In the genomic region with DNA sequence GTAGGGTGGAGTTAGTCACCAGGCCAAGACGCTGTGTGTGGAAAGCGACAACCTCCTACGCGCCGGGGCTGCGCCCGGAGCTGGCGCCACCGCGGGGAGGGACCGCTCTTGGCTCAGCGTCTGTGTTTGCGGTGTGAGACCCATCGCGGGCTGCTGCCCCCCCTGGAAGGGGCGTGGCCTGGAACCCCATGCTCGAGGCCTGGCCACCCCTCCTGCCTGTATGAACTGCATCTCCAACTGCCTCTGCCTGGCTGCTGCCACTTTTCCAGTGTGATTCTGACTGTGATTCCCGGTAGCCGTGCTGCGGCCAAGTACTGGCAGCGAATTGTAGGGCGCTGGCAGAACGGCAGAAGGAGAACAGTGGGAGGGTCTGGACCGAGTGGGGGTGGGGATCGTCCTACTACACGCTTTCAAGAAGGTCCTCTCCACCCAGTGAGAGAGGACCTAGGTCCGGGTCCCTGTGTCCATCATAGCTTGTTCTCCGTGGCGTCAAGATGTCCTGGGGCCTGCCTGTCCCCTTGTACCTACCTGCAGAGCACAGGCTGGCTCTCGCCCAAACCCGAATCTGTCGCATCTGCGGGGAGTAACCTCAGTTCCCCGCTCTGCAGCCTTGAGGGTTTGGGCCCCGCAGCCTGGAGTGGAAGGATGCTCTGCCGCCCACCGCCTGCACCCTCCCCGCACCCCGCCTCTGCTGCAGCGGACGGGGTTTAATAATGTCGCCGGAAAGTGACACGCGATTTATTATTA, we compare ENCODE assay signal across 8 mouse cellular contexts. TPM values are rescaled to one million over a fixed set of nuclear protein-coding genes. Genes with fewer than 3 reads are reported as not detected.
DNase-seq lines count a peak whose midpoint lies in the region; ATAC-seq lines count a peak whose summit lies in the region.

No protein-coding gene starts in this region.

- peaks cover 40% of the 10 kb centered on the region for H3K4me1 ChIP-seq in hindbrain, embryonic 15.5 days (replicated peaks)
- peaks cover 29% of the 10 kb centered on the region for H3K4me1 ChIP-seq in limb, embryonic 11.5 days (ENCODE audit: control insufficient read depth, insufficient read depth, low read length)
- peaks cover 40% of the 10 kb centered on the region for H3K4me1 ChIP-seq in midbrain, embryonic 12.5 days
- peaks cover 56% of the 10 kb centered on the region for H3K4me1 ChIP-seq in stomach, embryonic 15.5 days

- no peaks in the 10 kb centered on the region for H3K36me3 ChIP-seq in hindbrain, embryonic 15.5 days
- no peaks in the 10 kb centered on the region for H3K36me3 ChIP-seq in limb, embryonic 11.5 days (ENCODE audit: control insufficient read depth, insufficient read depth, low read length)
- H3K36me3 ChIP-seq in midbrain, embryonic 12.5 days = no peaks in the 10 kb centered on the region
- H3K36me3 ChIP-seq in stomach, embryonic 15.5 days = no peaks in the 10 kb centered on the region

- H3K4me3 ChIP-seq in hindbrain, embryonic 15.5 days = peak overlapping the region; percentile 22
- H3K4me3 ChIP-seq in limb, embryonic 11.5 days (ENCODE audit: low read depth, low read length) = peak overlapping the region; percentile 28
- peak overlapping the region; percentile 35 for H3K4me3 ChIP-seq in midbrain, embryonic 12.5 days
- peak overlapping the region; percentile 31 for H3K4me3 ChIP-seq in stomach, embryonic 15.5 days (replicated peaks)

- H3K27ac ChIP-seq in hindbrain, embryonic 15.5 days (replicated peaks) = no peak overlapping the region
- no peak overlapping the region; the same call in 1 of the 2 replicates for H3K27ac ChIP-seq in limb, embryonic 11.5 days (replicated peaks; ENCODE audit: low read depth, low read length)
- no peak overlapping the region for H3K27ac ChIP-seq in midbrain, embryonic 12.5 days (replicated peaks)
- H3K27ac ChIP-seq in stomach, embryonic 15.5 days = no peak overlapping the region

- under 1% methylated on average over 45 of the region's 45 CpGs for WGBS in hindbrain, embryonic 15.5 days
- WGBS in limb, embryonic 11.5 days = under 1% methylated on average over 45 of the region's 45 CpGs
- WGBS in midbrain, embryonic 12.5 days = under 1% methylated on average over 45 of the region's 45 CpGs
- 2% methylated on average over 45 of the region's 45 CpGs for WGBS in stomach, embryonic 15.5 days

- H3K27me3 ChIP-seq in hindbrain, embryonic 15.5 days = peaks cover 88% of the 10 kb centered on the region
- H3K27me3 ChIP-seq in limb, embryonic 11.5 days (ENCODE audit: control insufficient read depth, insufficient read depth, low read length) = peaks cover 60% of the 10 kb centered on the region
- H3K27me3 ChIP-seq in midbrain, embryonic 12.5 days = peaks cover 94% of the 10 kb centered on the region
- peaks cover 67% of the 10 kb centered on the region for H3K27me3 ChIP-seq in stomach, embryonic 15.5 days (replicated peaks)

- ATAC-seq in hindbrain, embryonic 15.5 days (ENCODE audit: low FRiP score, low read depth) = peak; percentile 20; the same call in 1 of the 2 replicates
- ATAC-seq in limb, embryonic 11.5 days (ENCODE audit: insufficient number of reproducible peaks, low FRiP score, low TSS enrichment, low read depth) = no peak
- ATAC-seq in midbrain, embryonic 12.5 days (ENCODE audit: low FRiP score, low read depth) = no peak; the same call in 1 of the 2 replicates
- peak; percentile 21; the same call in 1 of the 2 replicates for ATAC-seq in stomach, embryonic 15.5 days (ENCODE audit: insufficient read depth, low FRiP score, low read depth)

- peak; percentile 35 for DNase-seq in layer of hippocampus, adult 11-12 months (ENCODE audit: low spot score)
- DNase-seq in layer of hippocampus, adult 9-11 months = no peak
- DNase-seq in cerebellum, adult 9-10 months = peak; percentile 84
- peak; percentile 44 to 59 for DNase-seq in gastrocnemius, adult 8-10 months (ENCODE audit: low spot score in 2 of 2)
- peak; percentile 72 for DNase-seq in limb, embryonic 11.5 days (ENCODE audit: low spot score)

- H3K4me2 ChIP-seq in hindbrain, embryonic 15.5 days = peak overlapping the region; percentile 55
- H3K4me2 ChIP-seq in limb, embryonic 11.5 days (ENCODE audit: low read depth, severe bottlenecking) = peak overlapping the region; percentile 42
- peak overlapping the region; percentile 50 for H3K4me2 ChIP-seq in midbrain, embryonic 12.5 days (replicated peaks)
- H3K4me2 ChIP-seq in stomach, embryonic 15.5 days = peak overlapping the region; percentile 65

- no peak overlapping the region; the same call in 1 of the 2 replicates for H3K9ac ChIP-seq in hindbrain, embryonic 15.5 days
- peak overlapping the region; percentile 13; the same call in 1 of the 2 replicates for H3K9ac ChIP-seq in limb, embryonic 11.5 days (ENCODE audit: low read length)
- peak overlapping the region; percentile 31; the same call in 1 of the 2 replicates for H3K9ac ChIP-seq in midbrain, embryonic 12.5 days (replicated peaks)
- peak overlapping the region; percentile 13; the same call in 1 of the 2 replicates for H3K9ac ChIP-seq in stomach, embryonic 15.5 days

- no peaks in the 10 kb centered on the region for H3K9me3 ChIP-seq in hindbrain, embryonic 15.5 days
- no peaks in the 10 kb centered on the region for H3K9me3 ChIP-seq in limb, embryonic 11.5 days (ENCODE audit: control insufficient read depth, low read length)
- no peaks in the 10 kb centered on the region for H3K9me3 ChIP-seq in midbrain, embryonic 12.5 days
- H3K9me3 ChIP-seq in stomach, embryonic 15.5 days = no peaks in the 10 kb centered on the region

RNA-seq across cellular contexts. Expression of gene Kazald1, which starts 4.9 kb away (rescaled TPM):
- 1 to 10 TPM; 5.3 to 9.2 (median 7.1) TPM for total RNA-seq in gastrocnemius, adult 8-10 months (2022)
- polyA plus RNA-seq in hindbrain, embryonic 15.5 days (2015; fragmentation: Nextera tagmentation; extraction: Ambion mirVana) = 2.3 and 2.6 TPM in 2 replicates
- 1.4 and 2.2 TPM in 2 replicates for polyA plus RNA-seq in limb, embryonic 11.5 days (2014; fragmentation: Nextera tagmentation; extraction: Ambion mirVana)
- 0.71 and 0.97 TPM in 2 replicates for polyA plus RNA-seq in midbrain, embryonic 12.5 days (2016; fragmentation: Nextera tagmentation; extraction: Ambion mirVana)
- polyA plus RNA-seq in stomach, embryonic 15.5 days (2015; fragmentation: Nextera tagmentation; extraction: Ambion mirVana) = 49.2 and 50.1 TPM in 2 replicates

RNA-seq across cellular contexts. Expression of gene Sfxn3, which starts 32.6 kb away (rescaled TPM):
- total RNA-seq in gastrocnemius, adult 8-10 months (2022) = 10 to 100 TPM; 21.2 to 25.8 (median 22.7) TPM
- 74.7 and 90.5 TPM in 2 replicates for polyA plus RNA-seq in hindbrain, embryonic 15.5 days (2015; fragmentation: Nextera tagmentation; extraction: Ambion mirVana)
- polyA plus RNA-seq in limb, embryonic 11.5 days (2014; fragmentation: Nextera tagmentation; extraction: Ambion mirVana) = 11.9 and 12.4 TPM in 2 replicates
- polyA plus RNA-seq in midbrain, embryonic 12.5 days (2016; fragmentation: Nextera tagmentation; extraction: Ambion mirVana) = 32.1 and 32.6 TPM in 2 replicates
- 24.3 and 24.5 TPM in 2 replicates for polyA plus RNA-seq in stomach, embryonic 15.5 days (2015; fragmentation: Nextera tagmentation; extraction: Ambion mirVana)

RNA-seq across cellular contexts. Expression of gene Pdzd7, which starts 34.4 kb away (rescaled TPM):
- total RNA-seq in gastrocnemius, adult 8-10 months (2022) = 1 to 10 TPM; 2.9 to 5.4 (median 4.1) TPM
- 2.6 and 3.2 TPM in 2 replicates for polyA plus RNA-seq in hindbrain, embryonic 15.5 days (2015; fragmentation: Nextera tagmentation; extraction: Ambion mirVana)
- polyA plus RNA-seq in limb, embryonic 11.5 days (2014; fragmentation: Nextera tagmentation; extraction: Ambion mirVana) = 0.14 and 0.21 TPM in 2 replicates
- polyA plus RNA-seq in midbrain, embryonic 12.5 days (2016; fragmentation: Nextera tagmentation; extraction: Ambion mirVana) = 0.46 and 0.84 TPM in 2 replicates
- 0.27 and 0.33 TPM in 2 replicates for polyA plus RNA-seq in stomach, embryonic 15.5 days (2015; fragmentation: Nextera tagmentation; extraction: Ambion mirVana)

Comparison
In these comparisons a context has a peak if more than half of its experiments do, and no peak if none do; other contexts are left out.
1. ATAC-seq: peak in hindbrain, embryonic 15.5 days (single experiment) and stomach, embryonic 15.5 days (single experiment); none in limb, embryonic 11.5 days (single experiment) and midbrain, embryonic 12.5 days (single experiment).
2. RNA of gene Kazald1, which starts 4.9 kb away (polyA plus RNA-seq): 49.2 to 50.1 TPM in stomach, embryonic 15.5 days; 2.3 to 2.6 TPM in hindbrain, embryonic 15.5 days, 1.4 to 2.2 TPM in limb, embryonic 11.5 days and 0.71 to 0.97 TPM in midbrain, embryonic 12.5 days; every median in the first group is over 10 times any median in the second.
3. Peak in every context shown above with its lines, with median percentiles within 50 percentile points of each other: H3K4me2 ChIP-seq and H3K4me3 ChIP-seq.